In genomic region chr3:155945188-155945587, GRCm38 (mm10) we compare ENCODE assay signal across 30 mouse cellular contexts.
"Had no signal": no experiment of that assay in that cellular context is flagged by ENCODE, and none has a peak within 500 bp of the region (broad histone marks: within the 10 kb centered on the region; RNA-seq: fewer than 3 reads in every experiment).

No protein-coding gene starts in this region.

- H3K4me3 ChIP-seq: left cerebral cortex, adult 2 months; limb, embryonic 10.5 days; limb, embryonic 12.5 days; limb, embryonic 13.5 days; limb, embryonic 15.5 days; liver, embryonic 13.5 days; liver, embryonic 15.5 days; lung, embryonic 15.5 days; megakaryocyte, embryonic 14.5 days; midbrain, embryonic 10.5 days; midbrain, embryonic 12.5 days; midbrain, embryonic 13.5 days; midbrain, embryonic 15.5 days; myocyte; neural tube, embryonic 12.5 days had no signal

- H3K9me3 ChIP-seq: limb, embryonic 10.5 days; limb, embryonic 12.5 days; limb, embryonic 13.5 days; limb, embryonic 15.5 days; liver, embryonic 13.5 days; liver, embryonic 15.5 days; lung, embryonic 15.5 days; megakaryocyte, embryonic 14.5 days; midbrain, embryonic 10.5 days; midbrain, embryonic 12.5 days; midbrain, embryonic 13.5 days; midbrain, embryonic 15.5 days; neural tube, embryonic 12.5 days had no signal

- DNase-seq: left cerebral cortex, postnatal 4 days; liver, embryonic 13.5 days; lung, adult 18-20 months; lung, adult 2 months; lung, embryonic 14.5 days; lung, postnatal 10 days; lung, postnatal 14 days; lung, postnatal 36 days; lung, postnatal 4 days; midbrain, embryonic 14.5 days had no signal

- H3K36me3 ChIP-seq: limb, embryonic 10.5 days; limb, embryonic 12.5 days; limb, embryonic 13.5 days; limb, embryonic 15.5 days; liver, embryonic 13.5 days; liver, embryonic 15.5 days; lung, embryonic 15.5 days; midbrain, embryonic 10.5 days; midbrain, embryonic 12.5 days; midbrain, embryonic 13.5 days; midbrain, embryonic 15.5 days; neural tube, embryonic 12.5 days had no signal

- H3K9ac ChIP-seq: limb, embryonic 12.5 days; limb, embryonic 13.5 days; limb, embryonic 15.5 days; liver, embryonic 13.5 days; liver, embryonic 14.5 days; liver, embryonic 15.5 days; lung, embryonic 14.5 days; lung, embryonic 15.5 days; midbrain, embryonic 12.5 days; midbrain, embryonic 13.5 days; midbrain, embryonic 15.5 days; neural tube, embryonic 12.5 days had no signal

- ATAC-seq: lung, postnatal 0 days; midbrain, embryonic 13.5 days; midbrain, embryonic 15.5 days; midbrain, embryonic 16.5 days had no signal

- H3K27me3 ChIP-seq: limb, embryonic 12.5 days; limb, embryonic 13.5 days; limb, embryonic 15.5 days; liver, embryonic 13.5 days; liver, embryonic 15.5 days; lung, embryonic 15.5 days; megakaryocyte, embryonic 14.5 days; midbrain, embryonic 12.5 days; midbrain, embryonic 13.5 days; midbrain, embryonic 15.5 days; neural tube, embryonic 12.5 days had no signal

- H3K4me1 ChIP-seq: limb, embryonic 10.5 days; limb, embryonic 12.5 days; limb, embryonic 13.5 days; limb, embryonic 15.5 days; liver, embryonic 13.5 days; liver, embryonic 15.5 days; lung, embryonic 15.5 days; megakaryocyte, embryonic 14.5 days; midbrain, embryonic 10.5 days; midbrain, embryonic 12.5 days; midbrain, embryonic 13.5 days; midbrain, embryonic 15.5 days; neural tube, embryonic 12.5 days had no signal

- H3K4me2 ChIP-seq: limb, embryonic 12.5 days; limb, embryonic 13.5 days; limb, embryonic 15.5 days; liver, embryonic 11.5 days; liver, embryonic 13.5 days; liver, embryonic 15.5 days; lung, embryonic 14.5 days; lung, embryonic 15.5 days; midbrain, embryonic 11.5 days; midbrain, embryonic 12.5 days; midbrain, embryonic 13.5 days; midbrain, embryonic 15.5 days; neural tube, embryonic 12.5 days had no signal

- H3K27ac ChIP-seq: left cerebral cortex, adult 2 months; limb, embryonic 10.5 days; limb, embryonic 12.5 days; limb, embryonic 13.5 days; limb, embryonic 15.5 days; liver, embryonic 13.5 days; liver, embryonic 14.5 days; liver, embryonic 15.5 days; lung, embryonic 15.5 days; macrophage; midbrain, embryonic 10.5 days; midbrain, embryonic 12.5 days; midbrain, embryonic 13.5 days; midbrain, embryonic 15.5 days; neural tube, embryonic 12.5 days had no signal
